In genomic region chr12:72432209-72432608, GRCm38 (mm10) we compare ENCODE assay signal across 16 mouse cellular contexts. TPM values are rescaled to one million over a fixed set of nuclear protein-coding genes. Genes with fewer than 3 reads are reported as not detected.
DNase-seq lines count a peak whose midpoint lies in the region; ATAC-seq and TF ChIP-seq lines count a peak whose summit lies in the region.
"Had no signal": no experiment of that assay in that cellular context is flagged by ENCODE, and none has a peak within 500 bp of the region (broad histone marks: within the 10 kb centered on the region; RNA-seq: fewer than 3 reads in every experiment).

No protein-coding gene starts in this region.

- H3K4me3 ChIP-seq in heart, postnatal 0 days (ENCODE audit: low read depth, low read length) = no peak overlapping the region
- no peak overlapping the region for H3K4me3 ChIP-seq in lung, embryonic 14.5 days (ENCODE audit: low read depth, low read length)
- H3K4me3 ChIP-seq: embryonic facial prominence, embryonic 15.5 days; forebrain, embryonic 12.5 days; hindbrain, embryonic 13.5 days; limb, embryonic 15.5 days; neural tube, embryonic 13.5 days had no signal

- H3K36me3 ChIP-seq in heart, postnatal 0 days (replicated peaks; ENCODE audit: control insufficient read depth, insufficient read depth, low read length) = no peaks in the 10 kb centered on the region
- H3K36me3 ChIP-seq in lung, embryonic 14.5 days (ENCODE audit: insufficient read depth) = no peaks in the 10 kb centered on the region
- H3K36me3 ChIP-seq: embryonic facial prominence, embryonic 15.5 days; forebrain, embryonic 12.5 days; hindbrain, embryonic 13.5 days; limb, embryonic 15.5 days; neural tube, embryonic 13.5 days had no signal

- 78% methylated on average over 4 of the region's 4 CpGs for WGBS in heart, postnatal 0 days
- WGBS in lung, embryonic 14.5 days = 64% methylated on average over 4 of the region's 4 CpGs

- in situ Hi-C loops in Patski (cut with MboI; ENCODE audit: low pct_unique_long_range_greater_than_20kb) = no loop called here

- H3K4me1 ChIP-seq in heart, postnatal 0 days (ENCODE audit: control insufficient read depth, insufficient read depth) = no peaks in the 10 kb centered on the region
- H3K4me1 ChIP-seq in lung, embryonic 14.5 days (ENCODE audit: insufficient read depth) = no peaks in the 10 kb centered on the region
- H3K4me1 ChIP-seq: embryonic facial prominence, embryonic 15.5 days; limb, embryonic 15.5 days had no signal

- DNase-seq in heart, postnatal 0 days (ENCODE audit: low spot score) = no peak
- DNase-seq in heart, adult 11 months = no peak
- peak; percentile 21 for DNase-seq in lung, embryonic 14.5 days
- DNase-seq in lung, postnatal 10 days = no peak
- DNase-seq in Patski (ENCODE audit: low read depth, low spot score) = no peak
- peak; percentile 9 for DNase-seq in retina, embryonic 14.5 days (ENCODE audit: low spot score)
- no peak for DNase-seq in layer of hippocampus, postnatal 14 days (ENCODE audit: low spot score in 2 of 2)
- DNase-seq: adrenal gland, adult 2 months; kidney, adult 11 months; lung, adult 2 months; thymus, adult 2 months had no signal

- CTCF ChIA-PET in Patski (lab: Charles Lee) = no interaction called here

- no peak for TF ChIP-seq EP300 in heart, postnatal 0 days (IDR thresholded peaks at IDR 0.05; ENCODE audit: low read depth)

- H3K27ac ChIP-seq in heart, postnatal 0 days (ENCODE audit: low read depth) = no peak overlapping the region
- no peak overlapping the region for H3K27ac ChIP-seq in lung, embryonic 14.5 days (ENCODE audit: low read depth)
- H3K27ac ChIP-seq: embryonic facial prominence, embryonic 15.5 days; forebrain, embryonic 12.5 days; hindbrain, embryonic 13.5 days; limb, embryonic 15.5 days had no signal

- H3K4me2 ChIP-seq in heart, postnatal 0 days (ENCODE audit: low read depth, low read length) = no peak overlapping the region
- no peak overlapping the region for H3K4me2 ChIP-seq in lung, embryonic 14.5 days
- H3K4me2 ChIP-seq: embryonic facial prominence, embryonic 15.5 days; forebrain, embryonic 12.5 days; hindbrain, embryonic 13.5 days; limb, embryonic 15.5 days; neural tube, embryonic 13.5 days had no signal

- no peak overlapping the region for H3K9ac ChIP-seq in heart, postnatal 0 days (replicated peaks; ENCODE audit: low read depth, low read length)
- H3K9ac ChIP-seq in lung, embryonic 14.5 days = no peak overlapping the region
- H3K9ac ChIP-seq: embryonic facial prominence, embryonic 15.5 days; forebrain, embryonic 12.5 days; hindbrain, embryonic 13.5 days; limb, embryonic 15.5 days; neural tube, embryonic 13.5 days had no signal

- POLR2A ChIA-PET in Patski (lab: Charles Lee) = interaction anchor here (0.6 kb wide), 1 partner anchor 11 kb away, joined by 3 read pairs; no protein-coding TSS in a partner anchor

- ATAC-seq in heart, postnatal 0 days (ENCODE audit: insufficient read depth, low read depth) = no peak
- ATAC-seq in lung, embryonic 14.5 days (ENCODE audit: insufficient read depth) = no peak
- no peak for ATAC-seq in Patski

- TF ChIP-seq CTCF in heart, postnatal 0 days (IDR thresholded peaks at IDR 0.05; ENCODE audit: low read depth) = peak; percentile 29
- TF ChIP-seq CTCF in lung, embryonic 14.5 days (IDR thresholded peaks at IDR 0.05; ENCODE audit: low read depth) = peak; percentile 33; the same call in 1 of the 2 replicates
- peak; percentile 34 for TF ChIP-seq CTCF in Patski (IDR thresholded peaks at IDR 0.05)

- H3K27me3 ChIP-seq in heart, postnatal 0 days (ENCODE audit: control insufficient read depth, insufficient read depth, low read length) = no peaks in the 10 kb centered on the region
- no peaks in the 10 kb centered on the region for H3K27me3 ChIP-seq in lung, embryonic 14.5 days (ENCODE audit: insufficient read depth, low read length)
- peaks cover 5% of the 10 kb centered on the region for H3K27me3 ChIP-seq in Patski
- H3K27me3 ChIP-seq: embryonic facial prominence, embryonic 15.5 days; forebrain, embryonic 12.5 days; hindbrain, embryonic 13.5 days; limb, embryonic 15.5 days; neural tube, embryonic 13.5 days had no signal

- H3K9me3 ChIP-seq in heart, postnatal 0 days (replicated peaks; ENCODE audit: control insufficient read depth, low read length) = no peaks in the 10 kb centered on the region
- no peaks in the 10 kb centered on the region for H3K9me3 ChIP-seq in lung, embryonic 14.5 days (ENCODE audit: low read depth, low read length)
- H3K9me3 ChIP-seq: embryonic facial prominence, embryonic 15.5 days; forebrain, embryonic 12.5 days; hindbrain, embryonic 13.5 days; limb, embryonic 15.5 days; neural tube, embryonic 13.5 days had no signal

RNA-seq across cellular contexts. Expression of gene Lrrc9, which starts 9.5 kb away (rescaled TPM):
- 0.46 and 0.76 TPM in 2 replicates for total RNA-seq in heart, postnatal 0 days (2014; rRNA removed; ENCODE audit: low replicate concordance)
- polyA plus RNA-seq in heart, postnatal 0 days (2015; fragmentation: Nextera tagmentation; extraction: Ambion mirVana) = 0.31 and 0.51 TPM in 2 replicates
- polyA plus RNA-seq in lung, embryonic 14.5 days (2014; fragmentation: Nextera tagmentation; extraction: Ambion mirVana) = 0.29 and 0.87 TPM in 2 replicates
- not detected for polyA plus RNA-seq in Patski (2021)
- 1 to 10 TPM; 1.5 to 1.6 TPM for total RNA-seq in layer of hippocampus, postnatal 14 days (2021)

RNA-seq across cellular contexts. Expression of gene Rtn1, which starts 23.4 kb away (rescaled TPM):
- total RNA-seq in heart, postnatal 0 days (2014; rRNA removed; ENCODE audit: low replicate concordance) = 11.7 and 20.3 TPM in 2 replicates
- polyA plus RNA-seq in heart, postnatal 0 days (2015; fragmentation: Nextera tagmentation; extraction: Ambion mirVana) = 6.5 and 7.5 TPM in 2 replicates
- 9.4 and 9.8 TPM in 2 replicates for polyA plus RNA-seq in lung, embryonic 14.5 days (2014; fragmentation: Nextera tagmentation; extraction: Ambion mirVana)
- polyA plus RNA-seq in Patski (2021) = 15.0 TPM
- 1,000 to 10,000 TPM; 1,488 to 1,503 TPM for total RNA-seq in layer of hippocampus, postnatal 14 days (2021)

Comparison
In these comparisons a context has a peak if more than half of its experiments do, and no peak if none do; other contexts are left out.
1. DNase-seq: peak in lung, embryonic 14.5 days (single experiment) and retina, embryonic 14.5 days (single experiment); none in heart, postnatal 0 days (single experiment), heart, adult 11 months (single experiment), lung, postnatal 10 days (single experiment), Patski (single experiment) and layer of hippocampus, postnatal 14 days (0 of 2).
2. Peak in every context shown above with its lines, with median percentiles within 50 percentile points of each other: CTCF ChIP-seq.